Comparison of ENCODE assay signal across 17 mouse cellular contexts in genomic region chr6:119409766-119410165, GRCm38 (mm10). TPM values are rescaled to one million over a fixed set of nuclear protein-coding genes. Genes with fewer than 3 reads are reported as not detected.
A peak's percentile ranks its signal among the peaks of the same experiment; 100 is the strongest.
DNase-seq lines count a peak whose midpoint lies in the region; ATAC-seq and TF ChIP-seq lines count a peak whose summit lies in the region.
"Had no signal": no experiment of that assay in that cellular context is flagged by ENCODE, and none has a peak within 500 bp of the region (broad histone marks: within the 10 kb centered on the region; RNA-seq: fewer than 3 reads in every experiment).

No protein-coding gene starts in this region.

- H3K9me3 ChIP-seq in heart, embryonic 12.5 days (replicated peaks) = no peaks in the 10 kb centered on the region
- H3K9me3 ChIP-seq in intestine, embryonic 14.5 days (ENCODE audit: control insufficient read depth, low read length) = no peaks in the 10 kb centered on the region
- no peaks in the 10 kb centered on the region for H3K9me3 ChIP-seq in stomach, postnatal 0 days (ENCODE audit: control insufficient read depth, low read length)
- no peaks in the 10 kb centered on the region for H3K9me3 ChIP-seq in midbrain, embryonic 14.5 days (ENCODE audit: control insufficient read depth, low read length)
- H3K9me3 ChIP-seq: embryonic facial prominence, embryonic 12.5 days; forebrain, embryonic 12.5 days; midbrain, embryonic 12.5 days; neural tube, embryonic 12.5 days had no signal

- ATAC-seq in heart, embryonic 12.5 days (ENCODE audit: insufficient number of reproducible peaks, low FRiP score) = no peak
- ATAC-seq in intestine, embryonic 14.5 days (replicated peaks; ENCODE audit: low FRiP score, low TSS enrichment, low read depth) = 0 out of 2 replicates have a peak, but pooled peaks have one; percentile 32
- ATAC-seq in stomach, postnatal 0 days (ENCODE audit: low FRiP score, low TSS enrichment) = peak; percentile 66
- ATAC-seq in midbrain, embryonic 14.5 days (ENCODE audit: low FRiP score, low TSS enrichment) = no peak
- ATAC-seq: hindbrain, postnatal 0 days; Patski had no signal

- peaks cover 14% of the 10 kb centered on the region for H3K4me1 ChIP-seq in heart, embryonic 12.5 days (replicated peaks)
- H3K4me1 ChIP-seq in intestine, embryonic 14.5 days (replicated peaks; ENCODE audit: control insufficient read depth, insufficient read depth, low read length) = 0 out of 2 replicates have a peak, but pooled peaks cover 3% of the 10 kb centered on the region
- no peaks in the 10 kb centered on the region for H3K4me1 ChIP-seq in stomach, postnatal 0 days (replicated peaks; ENCODE audit: control insufficient read depth, insufficient read depth)
- no peaks in the 10 kb centered on the region for H3K4me1 ChIP-seq in midbrain, embryonic 14.5 days (ENCODE audit: control insufficient read depth, insufficient read depth, low read length)
- H3K4me1 ChIP-seq: embryonic facial prominence, embryonic 12.5 days; forebrain, embryonic 12.5 days; midbrain, embryonic 12.5 days had no signal

- 9% methylated on average over 1 of the region's 1 CpGs for WGBS in heart, embryonic 12.5 days
- 71% methylated on average over 1 of the region's 1 CpGs for WGBS in intestine, embryonic 14.5 days
- WGBS in stomach, postnatal 0 days = 32% methylated on average over 1 of the region's 1 CpGs
- WGBS in midbrain, embryonic 14.5 days = 76% methylated on average over 1 of the region's 1 CpGs

- no peak overlapping the region for H3K4me2 ChIP-seq in heart, embryonic 12.5 days
- H3K4me2 ChIP-seq in intestine, embryonic 14.5 days (ENCODE audit: low read length) = no peak overlapping the region
- H3K4me2 ChIP-seq in stomach, postnatal 0 days (replicated peaks; ENCODE audit: low read depth) = no peak overlapping the region
- no peak overlapping the region for H3K4me2 ChIP-seq in midbrain, embryonic 14.5 days (ENCODE audit: low read length)
- H3K4me2 ChIP-seq: embryonic facial prominence, embryonic 12.5 days; forebrain, embryonic 12.5 days; midbrain, embryonic 12.5 days; neural tube, embryonic 12.5 days had no signal

- H3K27me3 ChIP-seq in heart, embryonic 12.5 days (replicated peaks) = no peaks in the 10 kb centered on the region
- no peaks in the 10 kb centered on the region for H3K27me3 ChIP-seq in intestine, embryonic 14.5 days (replicated peaks; ENCODE audit: control insufficient read depth, insufficient read depth, low read length)
- H3K27me3 ChIP-seq in stomach, postnatal 0 days (ENCODE audit: control insufficient read depth, insufficient read depth, low read length) = no peaks in the 10 kb centered on the region
- H3K27me3 ChIP-seq in midbrain, embryonic 14.5 days (ENCODE audit: control insufficient read depth, insufficient read depth, low read length) = no peaks in the 10 kb centered on the region
- H3K27me3 ChIP-seq: embryonic facial prominence, embryonic 12.5 days; forebrain, embryonic 12.5 days; neural tube, embryonic 12.5 days had no signal

- H3K27ac ChIP-seq in heart, embryonic 12.5 days (ENCODE audit: poor library complexity, severe bottlenecking) = peak overlapping the region; percentile 39; the same call in 1 of the 2 replicates
- H3K27ac ChIP-seq in intestine, embryonic 14.5 days (ENCODE audit: low read depth) = no peak overlapping the region
- H3K27ac ChIP-seq in stomach, postnatal 0 days (replicated peaks) = peak overlapping the region; percentile 67
- no peak overlapping the region for H3K27ac ChIP-seq in midbrain, embryonic 14.5 days (replicated peaks; ENCODE audit: low read depth, low read length)
- H3K27ac ChIP-seq: embryonic facial prominence, embryonic 12.5 days; forebrain, embryonic 12.5 days; hindbrain, postnatal 0 days; midbrain, embryonic 12.5 days; neural tube, embryonic 12.5 days had no signal

- no peak for TF ChIP-seq CTCF in stomach, postnatal 0 days (IDR thresholded peaks at IDR 0.05; ENCODE audit: low read depth)

- H3K4me3 ChIP-seq in heart, embryonic 12.5 days = no peak overlapping the region
- H3K4me3 ChIP-seq in intestine, embryonic 14.5 days (ENCODE audit: low read depth, low read length) = no peak overlapping the region
- H3K4me3 ChIP-seq in stomach, postnatal 0 days (ENCODE audit: low read depth, low read length) = no peak overlapping the region
- H3K4me3 ChIP-seq in midbrain, embryonic 14.5 days (replicated peaks; ENCODE audit: low read depth, low read length) = no peak overlapping the region
- H3K4me3 ChIP-seq: embryonic facial prominence, embryonic 12.5 days; forebrain, embryonic 12.5 days; midbrain, embryonic 12.5 days; neural tube, embryonic 12.5 days had no signal

- no peak for TF ChIP-seq EP300 in stomach, postnatal 0 days (optimal IDR thresholded peaks at IDR 0.05)

- no peak for DNase-seq in heart, adult 11 months
- peak; percentile 17 for DNase-seq in kidney, postnatal 14 days
- DNase-seq in kidney, adult 18-20 months = no peak
- DNase-seq in intestine, embryonic 14.5 days (ENCODE audit: low spot score) = no peak
- DNase-seq in stomach, postnatal 0 days (ENCODE audit: low spot score) = peak; percentile 67
- DNase-seq in midbrain, embryonic 14.5 days = no peak
- no peak for DNase-seq in urinary bladder, adult 2 months (ENCODE audit: low spot score)
- DNase-seq: cerebellum, adult 11 months; right cerebral cortex, postnatal 4 days; thymus, postnatal 14 days had no signal

- H3K9ac ChIP-seq in heart, embryonic 12.5 days = no peak overlapping the region
- H3K9ac ChIP-seq in intestine, embryonic 14.5 days (ENCODE audit: low read length) = no peak overlapping the region
- no peak overlapping the region for H3K9ac ChIP-seq in stomach, postnatal 0 days (ENCODE audit: low read length)
- no peak overlapping the region for H3K9ac ChIP-seq in midbrain, embryonic 14.5 days (replicated peaks; ENCODE audit: low read length)
- H3K9ac ChIP-seq: embryonic facial prominence, embryonic 12.5 days; forebrain, embryonic 12.5 days; midbrain, embryonic 12.5 days; neural tube, embryonic 12.5 days had no signal

- no peaks in the 10 kb centered on the region for H3K36me3 ChIP-seq in heart, embryonic 12.5 days
- no peaks in the 10 kb centered on the region for H3K36me3 ChIP-seq in intestine, embryonic 14.5 days (ENCODE audit: control insufficient read depth, insufficient read depth, low read length)
- H3K36me3 ChIP-seq in stomach, postnatal 0 days (ENCODE audit: control insufficient read depth, insufficient read depth, low read length) = no peaks in the 10 kb centered on the region
- no peaks in the 10 kb centered on the region for H3K36me3 ChIP-seq in midbrain, embryonic 14.5 days (ENCODE audit: control insufficient read depth, insufficient read depth, low read length)
- H3K36me3 ChIP-seq: embryonic facial prominence, embryonic 12.5 days; forebrain, embryonic 12.5 days; midbrain, embryonic 12.5 days; neural tube, embryonic 12.5 days had no signal

RNA-seq across cellular contexts. Expression of gene Adipor2, which starts 7.7 kb away (rescaled TPM):
- polyA plus RNA-seq in heart, embryonic 12.5 days (2016; fragmentation: Nextera tagmentation; extraction: Ambion mirVana) = 27.8 and 30.2 TPM in 2 replicates
- polyA plus RNA-seq in intestine, embryonic 14.5 days (2014; fragmentation: Nextera tagmentation; extraction: Ambion mirVana) = 34.6 and 45.5 TPM in 2 replicates
- polyA plus RNA-seq in stomach, postnatal 0 days (2015; fragmentation: Nextera tagmentation; extraction: Ambion mirVana) = 80.7 and 90.5 TPM in 2 replicates
- 31.9 and 33.5 TPM in 2 replicates for polyA plus RNA-seq in midbrain, embryonic 14.5 days (2014; fragmentation: Nextera tagmentation; extraction: Ambion mirVana)
- 104 and 112 TPM in 2 replicates for polyA plus RNA-seq in urinary bladder, adult 2 months (2012; rRNA removed)

Comparison
In these comparisons a context has a peak if more than half of its experiments do, and no peak if none do; other contexts are left out.
1. DNase-seq: peak in kidney, postnatal 14 days (single experiment) and stomach, postnatal 0 days (single experiment); none in heart, adult 11 months (single experiment), kidney, adult 18-20 months (single experiment), intestine, embryonic 14.5 days (single experiment), midbrain, embryonic 14.5 days (single experiment) and urinary bladder, adult 2 months (single experiment).
2. ATAC-seq: peak in intestine, embryonic 14.5 days (single experiment) and stomach, postnatal 0 days (single experiment); none in heart, embryonic 12.5 days (single experiment) and midbrain, embryonic 14.5 days (single experiment).
3. H3K27ac ChIP-seq: peak in heart, embryonic 12.5 days (single experiment) and stomach, postnatal 0 days (single experiment); none in intestine, embryonic 14.5 days (single experiment) and midbrain, embryonic 14.5 days (single experiment).